Mouse (Mus musculus): Measurements from ENCODE around the gene Amd1. TPM values are rescaled to one million over a fixed set of nuclear protein-coding genes. Genes with fewer than 3 reads are reported as not detected.
A peak's percentile ranks its signal among the peaks of the same experiment; 100 is the strongest.

Gene Amd1
- polyA plus RNA-seq, 1 experiment from 2014 or later = 110 TPM

DNA sequence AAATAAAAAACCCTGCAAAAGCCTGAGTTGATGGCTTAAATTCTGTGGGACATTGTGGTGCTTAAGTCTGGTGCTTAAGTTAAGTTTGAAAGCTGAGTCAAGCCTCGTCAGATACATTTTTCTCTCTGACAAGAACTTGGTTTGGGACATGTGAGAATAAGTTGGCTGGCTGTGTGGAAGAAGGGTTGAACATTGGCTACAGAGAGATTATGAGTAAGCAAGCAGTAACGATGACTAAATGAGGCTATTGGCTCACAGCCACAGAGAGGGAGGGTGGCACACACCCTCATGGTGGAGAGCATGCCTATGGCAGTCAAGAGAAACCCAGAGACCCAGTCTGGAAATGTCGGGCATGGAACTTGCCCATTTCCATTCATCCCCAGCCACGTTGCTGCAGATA is 38.3 kb downstream of the Amd1 start:
- Histone ChIP-seq H3K27ac (replicated peaks; ENCODE audit: low read depth, low read length) (no peak overlapping the region), H3K4me2 (ENCODE audit: low read depth, severe bottlenecking) (no peak overlapping the region), H3K4me3 (ENCODE audit: low read depth, low read length) (no peak overlapping the region), H3K9ac (ENCODE audit: low read length) (no peak overlapping the region), H3K27me3 (ENCODE audit: control insufficient read depth, insufficient read depth, low read length) (no peaks in the 10 kb centered on the region), H3K36me3 (ENCODE audit: control insufficient read depth, insufficient read depth, low read length) (no peaks in the 10 kb centered on the region), H3K9me3 (ENCODE audit: control insufficient read depth, low read length) (no peaks in the 10 kb centered on the region), H3K4me1 (ENCODE audit: control insufficient read depth, insufficient read depth, low read length) (no peaks in the 10 kb centered on the region)
- no peak for ATAC-seq (ENCODE audit: insufficient number of reproducible peaks, low FRiP score, low TSS enrichment, low read depth)
- WGBS = 90% methylated on average over 4 of the region's 4 CpGs
- no peak for DNase-seq (ENCODE audit: low spot score)

DNA sequence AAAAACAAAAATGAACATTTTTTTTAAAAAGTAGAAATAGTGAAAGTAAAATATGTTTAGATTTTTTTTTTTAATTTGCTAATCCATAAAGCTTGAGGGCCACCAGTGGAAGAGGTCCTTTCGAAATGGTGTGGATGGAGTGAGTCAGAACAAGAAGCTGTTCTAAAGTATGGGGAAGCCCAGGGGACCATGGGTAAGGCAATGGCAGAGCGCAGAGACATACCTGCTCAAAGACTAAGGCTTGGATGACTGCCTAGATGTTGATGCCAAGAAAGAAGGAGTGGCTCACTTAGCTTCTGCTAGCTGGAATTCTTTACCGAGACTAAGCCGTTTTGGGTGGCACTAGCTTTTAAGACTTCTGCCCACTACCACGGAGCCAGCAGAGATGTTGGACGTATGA is 39.8 kb downstream of the Amd1 start:
- Histone ChIP-seq H3K9me3 (ENCODE audit: control insufficient read depth, low read length) (no peaks in the 10 kb centered on the region), H3K27me3 (ENCODE audit: control insufficient read depth, insufficient read depth, low read length) (no peaks in the 10 kb centered on the region), H3K4me1 (ENCODE audit: control insufficient read depth, insufficient read depth, low read length) (no peaks in the 10 kb centered on the region), H3K4me3 (ENCODE audit: low read depth, low read length) (no peak overlapping the region), H3K4me2 (ENCODE audit: low read depth, severe bottlenecking) (no peak overlapping the region), H3K36me3 (ENCODE audit: control insufficient read depth, insufficient read depth, low read length) (no peaks in the 10 kb centered on the region), H3K9ac (ENCODE audit: low read length) (no peak overlapping the region), H3K27ac (replicated peaks; ENCODE audit: low read depth, low read length) (no peak overlapping the region)
- DNase-seq (ENCODE audit: low spot score) = no peak
- WGBS = 93% methylated on average over 6 of the region's 6 CpGs
- ATAC-seq (ENCODE audit: insufficient number of reproducible peaks, low FRiP score, low TSS enrichment, low read depth) = no peak

DNA sequence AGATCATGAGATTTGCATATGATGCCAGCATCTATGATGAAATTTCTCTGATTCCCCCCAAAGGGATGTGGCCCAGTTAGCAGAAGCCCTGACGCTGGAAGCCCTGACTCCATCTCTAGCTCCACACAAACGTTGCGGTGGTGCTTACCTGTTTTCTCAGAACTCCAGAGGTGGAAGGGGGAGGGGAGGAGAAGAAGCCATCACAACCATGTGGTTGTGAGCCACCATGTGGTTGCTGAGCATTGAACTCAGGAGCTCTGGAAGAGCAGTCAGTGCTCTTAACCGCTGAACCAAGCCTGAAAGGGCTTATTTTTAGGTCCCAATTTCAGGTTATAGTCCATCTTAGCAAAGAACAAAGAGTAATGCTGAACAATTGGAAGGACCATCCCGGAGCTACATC is 41.7 kb downstream of the Amd1 start:
- Histone ChIP-seq H3K27me3 (ENCODE audit: control insufficient read depth, insufficient read depth, low read length) (no peaks in the 10 kb centered on the region), H3K36me3 (ENCODE audit: control insufficient read depth, insufficient read depth, low read length) (no peaks in the 10 kb centered on the region), H3K4me3 (ENCODE audit: low read depth, low read length) (no peak overlapping the region), H3K4me1 (ENCODE audit: control insufficient read depth, insufficient read depth, low read length) (no peaks in the 10 kb centered on the region), H3K4me2 (ENCODE audit: low read depth, severe bottlenecking) (no peak overlapping the region), H3K27ac (replicated peaks; ENCODE audit: low read depth, low read length) (no peak overlapping the region), H3K9ac (ENCODE audit: low read length) (no peak overlapping the region), H3K9me3 (ENCODE audit: control insufficient read depth, low read length) (no peaks in the 10 kb centered on the region)
- DNase-seq (ENCODE audit: low spot score) = no peak
- 39% methylated on average over 5 of the region's 5 CpGs for WGBS
- ATAC-seq (ENCODE audit: insufficient number of reproducible peaks, low FRiP score, low TSS enrichment, low read depth) = no peak

DNA sequence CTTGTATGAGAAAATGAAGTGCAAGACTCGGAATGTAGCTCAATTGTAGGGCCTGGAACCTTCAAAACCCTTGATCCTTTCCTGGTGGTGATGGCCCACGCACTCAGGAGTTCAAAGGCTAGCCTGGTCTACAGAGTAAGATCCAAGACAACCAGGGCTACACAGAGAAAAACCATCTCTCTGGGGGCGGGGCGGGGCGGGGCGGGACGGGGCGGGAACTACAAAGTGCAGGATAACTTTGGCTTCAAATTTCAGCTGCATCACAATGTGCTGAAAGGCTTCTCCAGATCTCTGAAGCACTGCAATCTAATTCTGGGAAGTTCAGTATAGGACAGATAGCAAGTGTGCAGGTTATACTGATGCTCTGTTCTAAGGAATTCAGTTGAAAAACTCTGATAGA is 42.4 kb downstream of the Amd1 start:
- WGBS = 7% methylated on average over 8 of the region's 8 CpGs
- no peaks in the 10 kb centered on the region for H3K27me3 ChIP-seq (ENCODE audit: control insufficient read depth, insufficient read depth, low read length)
- no peak for DNase-seq (ENCODE audit: low spot score)
- no peak overlapping the region for H3K9ac ChIP-seq (ENCODE audit: low read length)
- no peak for ATAC-seq (ENCODE audit: insufficient number of reproducible peaks, low FRiP score, low TSS enrichment, low read depth)
- no peaks in the 10 kb centered on the region for H3K36me3 ChIP-seq (ENCODE audit: control insufficient read depth, insufficient read depth, low read length)
- no peak overlapping the region for H3K4me2 ChIP-seq (ENCODE audit: low read depth, severe bottlenecking)
- H3K4me3 ChIP-seq (ENCODE audit: low read depth, low read length) = no peak overlapping the region
- H3K27ac ChIP-seq (replicated peaks; ENCODE audit: low read depth, low read length) = no peak overlapping the region
- H3K4me1 ChIP-seq (ENCODE audit: control insufficient read depth, insufficient read depth, low read length) = no peaks in the 10 kb centered on the region
- H3K9me3 ChIP-seq (ENCODE audit: control insufficient read depth, low read length) = no peaks in the 10 kb centered on the region

DNA sequence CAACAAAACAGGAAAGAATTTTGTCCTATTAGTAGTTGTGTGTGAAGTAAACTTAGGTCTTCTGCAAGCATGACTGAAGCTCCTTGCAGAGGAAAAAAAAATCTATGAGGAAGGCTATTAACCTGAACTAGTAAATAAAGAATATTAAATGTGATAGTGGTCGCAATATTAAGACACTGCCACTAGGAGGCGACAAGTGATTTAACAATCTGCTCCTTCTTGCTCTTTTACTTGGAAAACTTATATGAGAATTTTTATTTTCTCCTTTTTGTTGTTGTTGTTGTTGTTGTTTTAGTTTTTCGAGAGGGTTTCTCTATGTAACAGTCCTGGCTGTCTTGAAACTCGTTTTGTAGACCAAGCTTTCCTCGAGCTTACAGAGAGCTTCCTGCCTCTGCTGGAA is 43.0 kb downstream of the Amd1 start:
- ATAC-seq (ENCODE audit: insufficient number of reproducible peaks, low FRiP score, low TSS enrichment, low read depth) (no peak), DNase-seq (ENCODE audit: low spot score) (peak; percentile 49)
- H3K4me1 ChIP-seq (ENCODE audit: control insufficient read depth, insufficient read depth, low read length) = no peaks in the 10 kb centered on the region
- H3K9ac ChIP-seq (ENCODE audit: low read length) = no peak overlapping the region
- peak overlapping the region; percentile 20; the same call in 1 of the 2 replicates for H3K4me2 ChIP-seq (ENCODE audit: low read depth, severe bottlenecking)
- H3K27me3 ChIP-seq (ENCODE audit: control insufficient read depth, insufficient read depth, low read length) = no peaks in the 10 kb centered on the region
- no peak overlapping the region; the same call in 1 of the 2 replicates for H3K4me3 ChIP-seq (ENCODE audit: low read depth, low read length)
- H3K27ac ChIP-seq (replicated peaks; ENCODE audit: low read depth, low read length) = peak overlapping the region; percentile 61
- H3K36me3 ChIP-seq (ENCODE audit: control insufficient read depth, insufficient read depth, low read length) = peaks cover 3% of the 10 kb centered on the region; the same call in 1 of the 2 replicates
- no peaks in the 10 kb centered on the region for H3K9me3 ChIP-seq (ENCODE audit: control insufficient read depth, low read length)
- 7% methylated on average over 5 of the region's 5 CpGs for WGBS

DNA sequence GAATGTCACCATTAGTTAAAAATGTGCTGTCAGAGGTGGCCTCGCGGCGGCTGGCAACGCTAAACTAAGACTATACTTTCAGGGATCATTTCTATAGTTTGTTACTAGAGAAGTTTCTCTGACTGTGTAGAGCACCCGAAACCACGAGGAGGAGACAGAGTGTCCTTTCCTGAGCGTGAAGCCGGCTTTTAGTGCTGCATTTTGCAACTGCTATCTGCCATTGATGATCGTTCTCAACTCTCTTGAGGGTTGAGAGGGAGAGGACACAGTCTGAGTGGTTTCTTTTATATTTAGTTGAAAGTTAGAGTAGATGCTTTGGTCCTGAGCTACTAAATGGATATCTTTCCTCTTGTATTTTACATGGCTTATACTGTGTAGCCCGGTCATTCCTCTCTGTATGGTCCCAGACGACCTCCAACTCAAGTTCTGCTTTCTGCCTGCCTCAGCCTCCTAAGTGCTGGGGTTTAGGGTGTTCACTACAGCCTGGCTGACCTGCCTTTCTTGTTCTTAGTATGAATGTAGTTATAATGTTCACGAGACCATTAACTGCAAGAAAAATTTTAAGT is 43.5 kb downstream of the Amd1 start:
- ATAC-seq (ENCODE audit: insufficient number of reproducible peaks, low FRiP score, low TSS enrichment, low read depth) (peak; percentile 84), DNase-seq (ENCODE audit: low spot score) (peak; percentile 88)
- Histone ChIP-seq H3K9ac (ENCODE audit: low read length) (no peak overlapping the region), H3K27me3 (ENCODE audit: control insufficient read depth, insufficient read depth, low read length) (no peaks in the 10 kb centered on the region), H3K9me3 (ENCODE audit: control insufficient read depth, low read length) (no peaks in the 10 kb centered on the region), H3K4me2 (ENCODE audit: low read depth, severe bottlenecking) (peak overlapping the region; percentile 20), H3K27ac (replicated peaks; ENCODE audit: low read depth, low read length) (peak overlapping the region; percentile 89), H3K4me1 (ENCODE audit: control insufficient read depth, insufficient read depth, low read length) (no peaks in the 10 kb centered on the region), H3K36me3 (ENCODE audit: control insufficient read depth, insufficient read depth, low read length) (peaks cover 4% of the 10 kb centered on the region; the same call in 1 of the 2 replicates), H3K4me3 (ENCODE audit: low read depth, low read length) (peak overlapping the region; percentile 77)
- 1% methylated on average over 12 of the region's 12 CpGs for WGBS

DNA sequence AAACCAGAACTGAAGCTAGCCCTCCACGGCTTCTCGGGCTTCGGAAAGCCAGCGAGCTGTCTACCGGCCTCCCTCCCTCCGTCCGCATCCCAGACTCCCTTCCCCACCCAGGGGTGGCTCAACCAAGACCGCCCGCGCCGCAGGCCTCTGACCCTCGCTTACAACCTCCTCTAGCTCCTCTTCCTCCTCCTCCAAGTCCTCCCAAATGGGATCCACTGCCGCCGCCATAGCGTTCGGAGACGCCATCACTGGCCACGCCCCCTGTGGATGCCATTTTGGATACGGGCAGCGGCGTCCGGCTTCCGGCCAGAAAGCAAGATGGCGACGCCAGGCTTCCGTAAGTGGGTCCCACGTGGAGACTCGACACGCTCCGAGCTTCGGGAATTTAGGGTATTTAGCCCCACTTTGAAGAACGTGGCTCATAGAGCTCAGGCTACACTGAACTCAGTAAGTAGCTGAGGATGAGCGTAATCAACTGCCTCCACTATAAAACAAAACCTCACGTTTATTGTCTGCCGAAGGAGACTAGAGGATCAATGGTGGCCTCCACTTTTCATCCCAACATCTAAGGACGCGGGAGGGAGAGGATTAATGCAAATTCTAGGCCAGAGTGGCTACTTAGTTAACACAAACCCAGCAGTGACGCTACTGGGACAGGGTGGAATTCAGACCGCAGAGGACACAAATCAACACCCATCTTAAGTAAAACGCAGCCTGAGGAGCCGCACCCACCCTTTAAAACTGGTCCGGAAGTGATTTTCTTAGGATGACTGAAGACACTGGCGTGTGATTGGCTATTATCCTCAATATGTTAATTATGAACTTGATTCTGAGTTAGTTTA is 44.4 kb downstream of the Amd1 start, which contains the start of gene Gtf3c6:
Gene Gtf3c6, minus strand, starts transcription at position 695 of the 842 bp plus-strand sequence.
- Histone ChIP-seq H3K4me1 (ENCODE audit: control insufficient read depth, insufficient read depth, low read length) (no peaks in the 10 kb centered on the region), H3K4me3 (ENCODE audit: low read depth, low read length) (peak within 1 kb of the TSS; percentile 77), H3K27ac (replicated peaks; ENCODE audit: low read depth, low read length) (peak within 1 kb of the TSS; percentile 89), H3K36me3 (ENCODE audit: control insufficient read depth, insufficient read depth, low read length) (peaks cover 9% of the 10 kb centered on the region; the same call in 1 of the 2 replicates), H3K27me3 (ENCODE audit: control insufficient read depth, insufficient read depth, low read length) (no peaks in the 10 kb centered on the region), H3K9me3 (ENCODE audit: control insufficient read depth, low read length) (no peaks in the 10 kb centered on the region), H3K9ac (ENCODE audit: low read length) (peak within 1 kb of the TSS; percentile 93), H3K4me2 (ENCODE audit: low read depth, severe bottlenecking) (peak within 1 kb of the TSS; percentile 70)
- peak; percentile 58 for ATAC-seq (ENCODE audit: insufficient number of reproducible peaks, low FRiP score, low TSS enrichment, low read depth)
- DNase-seq (ENCODE audit: low spot score) = peak; percentile 97
- WGBS = under 1% methylated on average over 43 of the region's 43 CpGs

DNA sequence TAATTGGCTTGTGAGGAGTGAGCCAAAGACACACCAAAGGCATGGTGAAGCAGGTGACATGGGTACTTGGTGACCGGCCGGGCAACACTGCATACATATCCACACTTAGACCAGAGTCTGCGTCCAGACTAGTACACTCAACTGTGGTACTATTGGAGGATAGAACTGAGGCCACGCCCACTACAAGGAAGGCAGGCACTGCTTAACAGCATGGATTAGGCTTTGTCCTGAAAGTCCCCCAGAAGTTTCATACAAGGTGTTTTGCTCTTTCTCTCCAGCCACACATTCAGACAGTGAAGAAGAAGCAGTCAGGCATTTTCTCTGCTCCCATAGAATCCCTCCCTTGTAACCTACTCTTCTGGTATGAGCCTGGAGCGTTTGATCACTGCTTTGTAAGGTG is 45.3 kb downstream of the Amd1 start:
- peak; percentile 75 for ATAC-seq (ENCODE audit: insufficient number of reproducible peaks, low FRiP score, low TSS enrichment, low read depth)
- 5% methylated on average over 5 of the region's 5 CpGs for WGBS
- DNase-seq (ENCODE audit: low spot score) = peak; percentile 74

More for the DNA sequence above, 45.3 kb downstream of the Amd1 start:
- Histone ChIP-seq H3K27ac (replicated peaks; ENCODE audit: low read depth, low read length) (0 out of 2 replicates have a peak overlapping the region, but pooled peaks have one; percentile 15), H3K9ac (ENCODE audit: low read length) (peak overlapping the region; percentile 93), H3K4me2 (ENCODE audit: low read depth, severe bottlenecking) (peak overlapping the region; percentile 70), H3K9me3 (ENCODE audit: control insufficient read depth, low read length) (no peaks in the 10 kb centered on the region), H3K27me3 (ENCODE audit: control insufficient read depth, insufficient read depth, low read length) (no peaks in the 10 kb centered on the region), H3K4me1 (ENCODE audit: control insufficient read depth, insufficient read depth, low read length) (no peaks in the 10 kb centered on the region), H3K4me3 (ENCODE audit: low read depth, low read length) (peak overlapping the region; percentile 77), H3K36me3 (ENCODE audit: control insufficient read depth, insufficient read depth, low read length) (peaks cover 11% of the 10 kb centered on the region; the same call in 1 of the 2 replicates)
